Mouse (Mus musculus) C2C12 (cell line): Measurements from ENCODE around the gene Zswim5. TPM values are rescaled to one million over a fixed set of nuclear protein-coding genes. Genes with fewer than 3 reads are reported as not detected.

ENCODE experiments used
- H3K27me3 ChIP-seq: one replicate; pipeline ENCODE4 v1.6.1; 2011; ENCODE audit not compliant: control insufficient read depth, insufficient read depth, insufficient read length
- H3K36me3 ChIP-seq: one replicate; pipeline ENCODE4 v1.6.1; 2011; ENCODE audit not compliant: control insufficient read depth, insufficient read depth
- H3K4me3 ChIP-seq: one replicate; pipeline ENCODE4 v1.5.1; 2011; ENCODE audit warnings: mild to moderate bottlenecking, control low read depth; ENCODE audit not compliant: poor library complexity, insufficient read depth, severe bottlenecking
- H3K79me2 ChIP-seq: one replicate; pipeline ENCODE4 v1.6.1; 2011; ENCODE audit not compliant: control insufficient read depth, insufficient read depth
- H3K79me3 ChIP-seq: one replicate; pipeline ENCODE4 v1.6.1; 2011; ENCODE audit warnings: low read depth, control low read depth
- H3ac ChIP-seq: one replicate; pipeline ENCODE3; 2011; ENCODE audit warnings: low read depth; ENCODE audit not compliant: control insufficient read depth, insufficient read length
- CEBPB ChIP-seq: IDR thresholded peaks from one replicate; pipeline ENCODE4 v1.6.1; 2011; ENCODE audit warnings: low read depth, mild to moderate bottlenecking, control low read depth, moderate library complexity
- CTCF ChIP-seq: IDR thresholded peaks from one replicate; pipeline ENCODE4 v1.5.1; 2011; ENCODE audit not compliant: control insufficient read depth, insufficient read depth, insufficient read length
- FOSL1 ChIP-seq: IDR thresholded peaks from one replicate; pipeline ENCODE4 v1.8.0; 2011; ENCODE audit warnings: mild to moderate bottlenecking, low read length; ENCODE audit not compliant: poor library complexity, insufficient read depth, severe bottlenecking
- MAX ChIP-seq: IDR thresholded peaks from one replicate; pipeline ENCODE4 v1.6.1; 2011; ENCODE audit warnings: mild to moderate bottlenecking, control low read depth
- MYOD1 ChIP-seq: IDR thresholded peaks from one replicate; pipeline ENCODE4 v1.6.1; 2011; ENCODE audit warnings: low read depth; ENCODE audit not compliant: control insufficient read depth, insufficient read length
- MYOG ChIP-seq: IDR thresholded peaks from one replicate; pipeline ENCODE4 v1.6.1; 2011; ENCODE audit not compliant: control insufficient read depth, insufficient read length; ENCODE audit errors: extremely low read depth
- USF1 ChIP-seq: IDR thresholded peaks from one replicate; pipeline ENCODE4 v1.6.1; 2011; ENCODE audit warnings: low read depth, mild to moderate bottlenecking, control low read depth, moderate library complexity
- polyA plus RNA-seq: library from polyadenylated mRNA; unstranded; fragments of >200 nt; fragmentation: generic; extraction: Trizol; gene quantifications from one replicate; pipeline ENCODE4 v1.2.1, GENCODE M21; 2012; ENCODE audit warnings: missing spikeins

Gene Zswim5
- polyA plus RNA-seq, 1 experiment = 0.01 TPM

DNA sequence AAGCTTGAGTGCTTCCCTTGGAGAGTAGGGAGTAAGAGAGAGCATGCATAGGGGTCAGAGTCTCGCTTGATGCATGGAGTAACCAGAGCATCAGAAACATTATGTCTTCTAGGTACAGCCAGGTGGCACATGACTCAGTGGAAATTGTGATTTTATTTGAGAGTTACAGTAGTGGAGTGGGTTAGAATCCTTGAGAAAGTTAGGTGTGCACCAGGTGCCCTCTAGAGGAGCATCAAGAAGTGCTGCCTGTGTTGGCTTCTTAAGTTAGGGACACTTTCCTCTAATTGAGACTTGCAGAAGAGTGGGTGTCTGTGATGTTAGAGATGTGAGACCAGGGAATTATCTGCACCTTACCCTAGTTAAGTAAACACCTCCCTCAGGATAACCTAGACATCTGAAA lies 153.9 kb downstream of the Zswim5 start:
- Histone ChIP-seq H3ac (no peak overlapping the region), H3K36me3 (peaks cover 61% of the 10 kb centered on the region), H3K79me3 (peaks cover 3% of the 10 kb centered on the region), H3K4me3 (no peak overlapping the region), H3K79me2 (peaks cover 31% of the 10 kb centered on the region), H3K27me3 (no peaks in the 10 kb centered on the region)
- TF ChIP-seq MYOG (no peak), MYOD1 (no peak), MAX (no peak), CTCF (no peak), FOSL1 (no peak), CEBPB (no peak), USF1 (no peak)

Other genes with a start within 250 kb of the Zswim5 start
- 79.1 TPM for gene Nasp, start 249.4 kb upstream of the Zswim5 start, polyA plus RNA-seq
- gene Akr1a1, start 225.7 kb upstream of the Zswim5 start, polyA plus RNA-seq = 737 TPM
- 459 TPM for gene Prdx1, start 191.8 kb upstream of the Zswim5 start, polyA plus RNA-seq
- 12.5 TPM for gene Mmachc, start 169.0 kb upstream of the Zswim5 start, polyA plus RNA-seq
- 22.0 TPM for gene Ccdc163, start 168.9 kb upstream of the Zswim5 start, polyA plus RNA-seq
- 12.0 TPM for gene Tesk2, start 156.4 kb upstream of the Zswim5 start, polyA plus RNA-seq
- gene Toe1, start 69.7 kb upstream of the Zswim5 start, polyA plus RNA-seq = 23.4 TPM
- 6.3 TPM for gene Mutyh, start 69.7 kb upstream of the Zswim5 start, polyA plus RNA-seq
- gene Hpdl, start 55.7 kb upstream of the Zswim5 start, polyA plus RNA-seq = 3.8 TPM
- 50.7 TPM for gene Urod, start 117.0 kb downstream of the Zswim5 start, polyA plus RNA-seq
- gene Hectd3, start 117.9 kb downstream of the Zswim5 start, polyA plus RNA-seq = 13.3 TPM
- 41.6 TPM for gene Eif2b3, start 142.0 kb downstream of the Zswim5 start, polyA plus RNA-seq
- gene Ptch2, start 218.7 kb downstream of the Zswim5 start, polyA plus RNA-seq = 0.20 TPM
- 23.7 TPM for gene Btbd19, start 248.3 kb downstream of the Zswim5 start, polyA plus RNA-seq
- 0.12 TPM for gene Tctex1d4, start 249.4 kb downstream of the Zswim5 start, polyA plus RNA-seq